15 mouse cellular contexts compared by ENCODE assay signal in genomic region chr2:149939586-149939985, GRCm38 (mm10).
"Had no signal": no experiment of that assay in that cellular context is flagged by ENCODE, and none has a peak within 500 bp of the region (broad histone marks: within the 10 kb centered on the region; RNA-seq: fewer than 3 reads in every experiment).

No protein-coding gene starts in this region.

- H3K9me3 ChIP-seq: midbrain, embryonic 13.5 days; midbrain, embryonic 15.5 days; neural tube, embryonic 12.5 days; stomach, embryonic 15.5 days had no signal

- DNase-seq: lung, adult 18-20 months; lung, embryonic 14.5 days; lung, postnatal 10 days; lung, postnatal 4 days; right cerebral cortex, postnatal 14 days; thymus, adult 2 months; thymus, postnatal 25 days; thymus, postnatal 4 days had no signal

- H3K9ac ChIP-seq: lung, embryonic 14.5 days; midbrain, embryonic 13.5 days; midbrain, embryonic 15.5 days; neural tube, embryonic 12.5 days; stomach, embryonic 15.5 days had no signal

- H3K4me3 ChIP-seq: megakaryocyte, embryonic 14.5 days; midbrain, embryonic 13.5 days; midbrain, embryonic 15.5 days; neural tube, embryonic 12.5 days; stomach, embryonic 15.5 days had no signal

- H3K27ac ChIP-seq: midbrain, embryonic 13.5 days; midbrain, embryonic 15.5 days; neural tube, embryonic 12.5 days; stomach, embryonic 15.5 days; stomach, postnatal 0 days had no signal

- H3K4me1 ChIP-seq: megakaryocyte, embryonic 14.5 days; midbrain, embryonic 13.5 days; midbrain, embryonic 15.5 days; neural tube, embryonic 12.5 days; stomach, embryonic 15.5 days had no signal

- ATAC-seq: midbrain, embryonic 13.5 days; midbrain, embryonic 15.5 days had no signal

- H3K4me2 ChIP-seq: lung, embryonic 14.5 days; midbrain, embryonic 11.5 days; midbrain, embryonic 13.5 days; midbrain, embryonic 15.5 days; neural tube, embryonic 12.5 days; stomach, embryonic 15.5 days had no signal

- H3K36me3 ChIP-seq: midbrain, embryonic 13.5 days; midbrain, embryonic 15.5 days; neural tube, embryonic 12.5 days; stomach, embryonic 15.5 days had no signal

- H3K27me3 ChIP-seq: megakaryocyte, embryonic 14.5 days; midbrain, embryonic 13.5 days; midbrain, embryonic 15.5 days; neural tube, embryonic 12.5 days; stomach, embryonic 15.5 days had no signal
